ENCODE assay signal across 13 mouse cellular contexts in genomic region chr5:134119481-134120120, GRCm38 (mm10). TPM values are rescaled to one million over a fixed set of nuclear protein-coding genes. Genes with fewer than 3 reads are reported as not detected.
DNase-seq lines count a peak whose midpoint lies in the region; ATAC-seq and TF ChIP-seq lines count a peak whose summit lies in the region.
"Had no signal": no experiment of that assay in that cellular context is flagged by ENCODE, and none has a peak within 500 bp of the region (broad histone marks: within the 10 kb centered on the region; RNA-seq: fewer than 3 reads in every experiment).

No protein-coding gene starts in this region.

- 0 out of 2 replicates have a peak overlapping the region, but pooled peaks have one; percentile 4 for H3K27ac ChIP-seq in midbrain, embryonic 10.5 days (replicated peaks)
- H3K27ac ChIP-seq in midbrain, embryonic 16.5 days (ENCODE audit: low read length), result no peak overlapping the region
- no peak overlapping the region for H3K27ac ChIP-seq in midbrain, postnatal 0 days (ENCODE audit: low read depth, low read length)
- H3K27ac ChIP-seq: embryonic facial prominence, embryonic 15.5 days; hindbrain, embryonic 15.5 days; left cerebral cortex, adult 2 months had no signal

- no peaks in the 10 kb centered on the region for H3K27me3 ChIP-seq in midbrain, embryonic 10.5 days (ENCODE audit: low read depth, poor library complexity, severe bottlenecking)
- no peaks in the 10 kb centered on the region for H3K27me3 ChIP-seq in midbrain, embryonic 16.5 days (ENCODE audit: control insufficient read depth, insufficient read depth, low read depth, low read length)
- no peaks in the 10 kb centered on the region for H3K27me3 ChIP-seq in midbrain, postnatal 0 days (ENCODE audit: insufficient read depth, low read length)
- H3K27me3 ChIP-seq: embryonic facial prominence, embryonic 15.5 days; hindbrain, embryonic 15.5 days; Patski had no signal

- intact Hi-C loops in heart, postnatal 14 days (cut with DNase I), result no loop called here

- no peak overlapping the region for H3K9ac ChIP-seq in midbrain, embryonic 16.5 days (ENCODE audit: low read depth, low read length)
- no peak overlapping the region for H3K9ac ChIP-seq in midbrain, postnatal 0 days (replicated peaks; ENCODE audit: low read length, poor library complexity, severe bottlenecking)
- H3K9ac ChIP-seq: embryonic facial prominence, embryonic 15.5 days; hindbrain, embryonic 15.5 days had no signal

- ATAC-seq in midbrain, embryonic 16.5 days, result no peak; the same call in 1 of the 2 replicates
- no peak for ATAC-seq in monocyte, adult 5-6 weeks (replicated peaks; ENCODE audit: insufficient number of reproducible peaks, low FRiP score, low TSS enrichment, poor library complexity, severe bottlenecking)
- ATAC-seq in activated CD4-positive, CD25-positive, alpha-beta regulatory T cell, adult 4 months, result no peak
- no peak for ATAC-seq in midbrain, postnatal 0 days (ENCODE audit: low FRiP score)
- ATAC-seq: lung, postnatal 0 days; Patski had no signal

- no peak for TF ChIP-seq CTCF in midbrain, postnatal 0 days (IDR thresholded peaks at IDR 0.05)

- no peak overlapping the region for H3K4me3 ChIP-seq in midbrain, embryonic 10.5 days
- no peak overlapping the region for H3K4me3 ChIP-seq in midbrain, embryonic 16.5 days (ENCODE audit: low read depth, low read length)
- H3K4me3 ChIP-seq in midbrain, postnatal 0 days (ENCODE audit: low read depth, low read length), result no peak overlapping the region
- H3K4me3 ChIP-seq: embryonic facial prominence, embryonic 15.5 days; hindbrain, embryonic 15.5 days; left cerebral cortex, adult 2 months had no signal

- 71% methylated on average over 10 of the region's 10 CpGs for WGBS in midbrain, embryonic 10.5 days
- 71% methylated on average over 10 of the region's 10 CpGs for WGBS in midbrain, embryonic 16.5 days
- WGBS in midbrain, postnatal 0 days, result 72% methylated on average over 10 of the region's 10 CpGs

- H3K4me2 ChIP-seq in midbrain, embryonic 16.5 days (ENCODE audit: low read length), result no peak overlapping the region
- H3K4me2 ChIP-seq in midbrain, postnatal 0 days (ENCODE audit: low read depth, low read length, poor library complexity, severe bottlenecking), result no peak overlapping the region
- H3K4me2 ChIP-seq: embryonic facial prominence, embryonic 15.5 days; hindbrain, embryonic 15.5 days had no signal

- H3K36me3 ChIP-seq in midbrain, embryonic 10.5 days, result peaks cover 13% of the 10 kb centered on the region
- H3K36me3 ChIP-seq in midbrain, embryonic 16.5 days (ENCODE audit: control insufficient read depth, insufficient read depth, low read length), result peaks cover 11% of the 10 kb centered on the region
- H3K36me3 ChIP-seq in midbrain, postnatal 0 days (ENCODE audit: insufficient read depth, low read length), result peaks cover 15% of the 10 kb centered on the region

- no peaks in the 10 kb centered on the region for H3K9me3 ChIP-seq in midbrain, embryonic 10.5 days (replicated peaks)
- H3K9me3 ChIP-seq in midbrain, embryonic 16.5 days (replicated peaks; ENCODE audit: control insufficient read depth, low read length, poor library complexity, severe bottlenecking), result no peaks in the 10 kb centered on the region
- no peaks in the 10 kb centered on the region for H3K9me3 ChIP-seq in midbrain, postnatal 0 days (ENCODE audit: low read length)
- H3K9me3 ChIP-seq: embryonic facial prominence, embryonic 15.5 days; hindbrain, embryonic 15.5 days had no signal

- peaks cover 17% of the 10 kb centered on the region for H3K4me1 ChIP-seq in midbrain, embryonic 10.5 days
- 0 out of 2 replicates have a peak, but pooled peaks cover 2% of the 10 kb centered on the region for H3K4me1 ChIP-seq in midbrain, embryonic 16.5 days (ENCODE audit: control insufficient read depth, insufficient read depth, low read length)
- no peaks in the 10 kb centered on the region for H3K4me1 ChIP-seq in midbrain, postnatal 0 days (ENCODE audit: insufficient read depth, low read length)
- H3K4me1 ChIP-seq: embryonic facial prominence, embryonic 15.5 days had no signal

- no peak for DNase-seq in midbrain, embryonic 10.5 days (ENCODE audit: low spot score)
- peak; percentile 67 for DNase-seq in gastrocnemius, postnatal 10 days
- peak; percentile 23 for DNase-seq in heart, postnatal 14 days
- no peak for DNase-seq in frontal cortex, postnatal 36 days (ENCODE audit: low spot score in 2 of 2)
- no peak for DNase-seq in midbrain, postnatal 0 days (ENCODE audit: low spot score)

RNA-seq across cellular contexts. Expression of gene Castor2, which starts 20.1 kb away (rescaled TPM):
- polyA plus RNA-seq in midbrain, embryonic 10.5 days (2016; fragmentation: Nextera tagmentation; extraction: Ambion mirVana), result 10.1 and 12.8 TPM in 2 replicates
- 29.4 and 34.8 TPM in 2 replicates for polyA plus RNA-seq in midbrain, embryonic 16.5 days (2015; fragmentation: Nextera tagmentation; extraction: Ambion mirVana)
- 10 to 100 TPM; 63.2 to 63.5 TPM for total RNA-seq in gastrocnemius, postnatal 10 days (2021)
- total RNA-seq in heart, postnatal 14 days (2021), result 10 to 100 TPM; 21.8 to 22.3 TPM
- total RNA-seq in monocyte, adult 5-6 weeks (2017), result 0.75 to 2.1 TPM (median 0.86 TPM) in 3 replicates
- 1 to 10 TPM; 4.3 to 4.6 TPM for polyA plus RNA-seq in activated CD4-positive, CD25-positive, alpha-beta regulatory T cell, adult 4 months (2017; shearing (Covaris generic))
- 32.3 and 33.6 TPM in 2 replicates for total RNA-seq in midbrain, postnatal 0 days (2014; rRNA removed)
- polyA plus RNA-seq in midbrain, postnatal 0 days (2015; fragmentation: Nextera tagmentation; extraction: Ambion mirVana), result 27.0 and 27.6 TPM in 2 replicates

RNA-seq across cellular contexts. Expression of gene Rcc1l, which starts 57.0 kb away (rescaled TPM):
- polyA plus RNA-seq in midbrain, embryonic 10.5 days (2016; fragmentation: Nextera tagmentation; extraction: Ambion mirVana), result 35.9 and 38.0 TPM in 2 replicates
- polyA plus RNA-seq in midbrain, embryonic 16.5 days (2015; fragmentation: Nextera tagmentation; extraction: Ambion mirVana), result 19.1 and 20.9 TPM in 2 replicates
- 10 to 100 TPM; 17.2 to 17.4 TPM for total RNA-seq in gastrocnemius, postnatal 10 days (2021)
- 10 to 100 TPM; 25.3 to 25.8 TPM for total RNA-seq in heart, postnatal 14 days (2021)
- 2.5 to 6.9 TPM (median 6.3 TPM) in 3 replicates for total RNA-seq in monocyte, adult 5-6 weeks (2017)
- polyA plus RNA-seq in activated CD4-positive, CD25-positive, alpha-beta regulatory T cell, adult 4 months (2017; shearing (Covaris generic)), result 1 to 10 TPM; 2.1 to 2.4 TPM
- total RNA-seq in midbrain, postnatal 0 days (2014; rRNA removed), result 15.1 and 16.2 TPM in 2 replicates
- polyA plus RNA-seq in midbrain, postnatal 0 days (2015; fragmentation: Nextera tagmentation; extraction: Ambion mirVana), result 20.1 and 21.2 TPM in 2 replicates

Comparison
In these comparisons a context has a peak if more than half of its experiments do, and no peak if none do; other contexts are left out.
1. DNase-seq: peak in gastrocnemius, postnatal 10 days (single experiment) and heart, postnatal 14 days (2 of 2); none in midbrain, embryonic 10.5 days (single experiment), frontal cortex, postnatal 36 days (0 of 2) and midbrain, postnatal 0 days (single experiment).